Mouse (Mus musculus) kidney, postnatal 25 days (tissue): ENCODE results near the gene Hao2.

Source experiments
- DNase-seq, 2 experiments: peaks; one replicate each; pipeline ENCODE4 v3.0.0; 2021; ENCODE audit warnings: mixed read lengths in 2 of 2

Gene Hao2

GRCm38 (mm10) chr3:98855160-98855559, 37.9 kb downstream of the Hao2 start:
- DNase-seq: no peak

GRCm38 (mm10) chr3:98853685-98854084, 39.4 kb downstream of the Hao2 start:
- peak in 1 of 2 experiments; percentile 4 for DNase-seq

GRCm38 (mm10) chr3:98853051-98853450, 40.0 kb downstream of the Hao2 start:
- DNase-seq: no peak

DNA sequence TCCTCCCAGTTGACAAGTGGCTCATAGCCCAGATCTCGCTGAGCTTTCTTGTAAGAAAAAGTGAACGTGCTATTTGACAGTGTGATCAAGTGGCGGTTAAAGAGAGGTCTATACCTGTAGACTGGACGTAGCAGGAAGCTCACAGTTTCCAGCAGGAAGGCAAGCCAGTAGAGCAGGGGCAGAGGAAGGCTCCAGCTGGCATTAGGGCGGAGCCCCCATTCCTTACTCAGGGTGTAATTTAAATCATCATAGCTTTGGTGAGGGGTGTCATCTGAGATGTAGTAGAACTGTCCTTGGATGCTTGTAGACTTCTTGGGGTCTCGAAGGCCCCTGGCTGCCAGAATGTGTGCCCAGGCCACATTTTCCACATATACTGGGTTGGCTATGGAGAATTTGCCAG, 40.4 kb downstream of the Hao2 start:
- no peak for DNase-seq

DNA sequence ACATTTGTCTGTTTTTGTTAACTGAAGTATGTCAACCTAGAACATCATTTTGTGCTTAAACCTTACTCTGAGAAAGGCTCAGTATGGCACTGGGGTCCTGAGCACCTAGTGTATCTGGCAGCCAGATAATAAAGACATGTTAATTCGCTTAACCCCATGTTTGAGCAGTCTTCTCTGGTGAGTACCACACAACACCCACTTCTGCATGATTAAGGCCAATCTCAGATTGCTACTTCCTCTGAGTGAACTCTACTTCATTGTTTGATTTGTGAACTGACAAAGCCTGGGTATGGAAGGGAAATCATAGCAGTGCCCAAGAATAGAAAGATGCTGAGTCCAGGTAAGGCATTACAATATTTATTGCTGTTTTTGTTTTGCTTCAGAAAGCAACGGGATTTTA, 41.2 kb downstream of the Hao2 start:
- DNase-seq: no peak

- DNase-seq: no peak
Measured at GRCm38 (mm10) chr3:98850262-98850661, 42.8 kb downstream of the Hao2 start.

DNA sequence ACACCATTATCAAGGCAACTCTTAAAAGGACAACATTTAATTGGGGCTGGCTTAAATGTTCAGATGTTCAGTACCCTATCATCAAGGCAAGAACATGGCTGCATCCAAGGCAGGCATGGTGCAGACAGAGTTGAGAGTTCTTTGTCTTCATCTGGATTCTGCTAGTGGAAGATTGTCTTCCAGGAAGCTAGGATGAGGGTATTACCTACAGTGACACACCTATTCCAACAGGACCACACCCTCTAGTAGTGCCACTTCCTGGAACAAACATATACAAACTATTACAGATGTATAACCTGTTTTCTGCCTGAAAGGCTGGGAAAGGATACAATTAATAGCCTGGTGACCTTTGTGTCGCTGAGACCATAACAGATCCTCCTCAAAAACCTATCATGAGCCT, 44.1 kb downstream of the Hao2 start:
- no peak for DNase-seq
